Mouse (Mus musculus) layer of hippocampus, postnatal 10 days (tissue): ENCODE measurements around the gene Entpd5. TPM values are rescaled to one million over a fixed set of nuclear protein-coding genes. Genes with fewer than 3 reads are reported as not detected.
"Not testable (repeated sequence)": the region's sequence is repeated elsewhere in the genome, so short reads cannot be mapped to it uniquely, and the experiment has no call there.

Experiments
- DNase-seq, 2 experiments: peaks; one replicate each; pipeline ENCODE4 v3.0.0; 2021; ENCODE audit warnings: low spot score in 2 of 2
- total RNA-seq, 2 experiments: library from RNA; stranded (reverse); gene quantifications; 2 replicates each; pipeline ENCODE4 v1.2.3; 2021

Entpd5 gene
- total RNA-seq, 2 experiments from 2014 or later, result 22.0 to 25.1 TPM

DNA sequence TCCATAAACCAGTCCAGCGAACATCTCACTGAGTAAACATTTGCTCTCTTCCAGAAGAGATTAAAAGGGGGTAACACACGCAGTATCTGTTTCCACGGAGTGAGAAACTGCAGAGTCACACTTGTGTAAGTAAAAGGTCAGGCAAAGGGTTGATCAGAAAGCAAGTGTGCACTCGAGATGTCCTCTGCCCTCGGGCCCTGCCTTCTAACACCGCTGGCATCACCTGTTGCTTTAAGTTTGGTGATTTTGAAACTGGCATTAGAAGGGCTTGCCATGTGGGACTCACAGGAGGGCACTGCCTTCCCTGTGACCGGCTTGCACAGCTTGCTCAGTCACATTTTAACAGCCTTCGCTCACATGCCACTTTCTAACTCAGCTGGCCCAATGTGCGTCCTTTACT is 9.2 kb downstream of the Entpd5 start:
- DNase-seq, result no peak

- DNase-seq, result no peak
Observed at GRCm38 (mm10) chr12:84399135-84399534, 9.7 kb downstream of the Entpd5 start.

DNA sequence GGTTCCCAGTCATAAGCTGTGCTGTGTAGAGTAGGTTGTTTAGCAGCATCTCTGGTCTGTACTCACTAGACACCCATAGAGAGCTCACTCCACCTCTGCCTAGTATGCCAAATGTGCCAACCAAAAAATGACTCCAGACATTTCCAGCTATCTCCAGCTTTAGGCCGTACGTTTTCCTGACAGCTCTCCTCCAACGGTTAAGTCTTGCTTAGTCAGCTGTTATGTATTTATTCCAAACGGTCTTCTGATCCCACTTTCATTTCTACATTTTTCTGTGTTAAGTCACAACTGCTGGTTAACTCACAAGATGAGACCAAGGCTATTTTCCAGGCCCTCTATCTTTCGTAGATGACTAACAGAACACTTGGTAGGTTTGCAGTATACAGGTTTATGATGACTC is 10.2 kb downstream of the Entpd5 start:
- no peak for DNase-seq

DNA sequence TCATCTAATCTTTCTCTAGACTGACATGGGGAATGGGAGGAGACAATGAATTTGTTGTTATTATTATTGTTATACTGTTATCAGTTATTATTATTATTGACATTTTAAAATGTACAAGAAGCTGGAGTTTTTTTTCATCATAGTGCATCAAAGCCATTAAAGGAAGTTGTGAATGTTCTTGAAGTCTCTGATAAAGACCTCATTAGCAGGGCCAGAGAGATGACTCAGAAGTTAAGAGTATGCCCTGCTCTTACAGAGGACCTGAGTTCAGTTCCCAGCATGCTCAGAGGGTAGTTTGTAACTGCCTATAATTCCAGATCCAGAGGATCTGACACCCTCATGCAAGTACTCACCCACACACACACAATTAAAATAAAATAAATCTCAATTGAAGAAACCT is 11.1 kb downstream of the Entpd5 start:
- no peak for DNase-seq

DNA sequence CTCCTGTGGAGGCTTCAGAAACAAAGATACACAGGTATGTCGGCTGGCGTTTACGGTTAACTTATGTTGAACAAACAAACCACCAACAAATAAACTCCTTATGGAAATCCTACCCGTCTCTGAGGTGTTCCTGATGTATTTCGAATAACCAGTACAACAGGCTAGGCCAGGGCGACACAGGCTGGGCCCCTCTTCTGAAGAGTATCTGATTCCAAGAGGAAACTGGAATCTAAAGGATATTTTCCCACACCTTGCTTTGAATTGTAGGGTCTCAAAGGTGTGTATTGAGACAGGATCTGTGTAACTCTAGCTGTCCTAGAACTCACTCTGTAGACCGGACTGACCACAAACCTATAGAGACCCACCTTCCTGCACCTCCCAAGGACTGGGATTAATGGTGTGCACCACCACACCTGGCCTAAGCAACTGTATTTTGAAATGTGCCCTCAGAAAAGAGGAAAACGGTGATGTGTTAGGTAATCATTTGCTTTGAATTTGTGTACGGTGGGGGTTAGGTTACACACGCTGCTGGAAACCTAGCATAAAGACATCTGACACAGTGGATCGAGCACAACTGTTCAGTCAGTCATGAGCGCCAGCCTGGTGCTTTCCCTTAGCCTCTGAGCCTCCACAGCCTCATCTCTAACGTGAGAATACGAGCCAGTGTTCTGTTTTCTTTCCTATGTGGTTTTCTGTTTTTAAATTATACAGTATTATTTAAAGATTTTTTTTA is 11.7 kb downstream of the Entpd5 start:
- DNase-seq, result no peak

DNA sequence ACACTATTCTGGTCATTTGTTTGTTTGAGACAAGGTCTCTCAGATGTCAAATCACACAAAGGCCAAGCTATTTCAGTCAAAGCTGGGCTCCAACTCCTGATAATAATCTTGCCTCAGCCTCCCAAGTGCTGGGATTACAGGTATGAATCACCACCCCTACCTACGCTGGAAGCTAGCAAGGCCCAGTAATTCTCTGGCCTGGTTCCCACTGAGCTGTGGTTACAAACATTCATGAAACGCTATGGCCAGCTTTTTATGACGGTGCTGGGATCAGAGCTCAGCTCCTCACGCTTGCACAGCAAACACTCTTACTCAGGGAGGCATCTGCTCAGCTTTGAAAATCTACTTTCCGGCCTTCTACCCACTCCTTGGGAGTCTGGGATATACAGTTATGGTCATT is 15.0 kb downstream of the Entpd5 start:
- DNase-seq, result no peak

DNA sequence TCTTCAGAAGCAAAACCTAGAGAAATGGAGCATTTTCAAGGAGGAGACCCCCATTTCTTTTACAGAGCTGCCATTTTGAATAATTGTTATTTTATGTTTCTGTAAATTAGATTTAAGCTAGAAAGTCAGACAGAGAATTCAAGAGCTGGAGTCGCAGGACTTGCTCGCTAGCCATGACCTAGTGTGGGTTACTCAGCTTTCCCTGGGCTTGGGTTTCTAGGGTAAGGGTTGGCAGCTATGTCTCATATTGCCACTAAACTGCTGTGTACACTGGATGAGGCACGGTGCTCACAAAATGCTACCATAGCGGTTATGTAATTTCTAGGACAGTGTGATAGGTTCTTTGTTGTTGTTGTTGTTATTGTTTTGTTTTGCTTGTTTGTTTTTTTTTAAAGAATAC is 16.1 kb downstream of the Entpd5 start:
- DNase-seq, result no peak

DNA sequence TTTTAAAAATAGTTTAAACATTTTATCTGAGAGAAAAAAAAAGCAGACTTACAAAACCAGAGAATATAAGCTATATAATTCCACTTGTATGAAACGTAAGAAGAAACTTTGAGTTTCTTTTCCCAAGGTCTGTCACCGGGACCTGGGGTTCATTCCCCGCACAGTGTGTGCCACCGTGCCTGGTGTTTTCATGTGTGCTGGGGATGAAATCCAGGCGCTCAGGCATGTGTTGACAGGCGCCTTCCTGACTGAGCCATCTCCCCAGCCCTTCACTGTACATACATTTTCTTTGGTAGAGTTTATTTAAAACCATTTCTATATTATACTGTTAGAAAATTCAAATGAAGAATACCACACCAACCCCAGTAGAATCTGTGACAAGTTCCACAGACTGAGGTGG is 18.5 kb downstream of the Entpd5 start:
- no peak for DNase-seq

- no peak for DNase-seq
Observed at GRCm38 (mm10) chr12:84388774-84389400, 19.9 kb downstream of the Entpd5 start.

- DNase-seq, result no peak
Observed at GRCm38 (mm10) chr12:84388097-84388496, 20.7 kb downstream of the Entpd5 start.

GRCm38 (mm10) chr12:84385408-84385807 is 23.4 kb downstream of the Entpd5 start:
- DNase-seq, result no peak

- DNase-seq, result peak; percentile 23 to 28
Observed at GRCm38 (mm10) chr12:84384644-84385081, 24.2 kb downstream of the Entpd5 start.

DNA sequence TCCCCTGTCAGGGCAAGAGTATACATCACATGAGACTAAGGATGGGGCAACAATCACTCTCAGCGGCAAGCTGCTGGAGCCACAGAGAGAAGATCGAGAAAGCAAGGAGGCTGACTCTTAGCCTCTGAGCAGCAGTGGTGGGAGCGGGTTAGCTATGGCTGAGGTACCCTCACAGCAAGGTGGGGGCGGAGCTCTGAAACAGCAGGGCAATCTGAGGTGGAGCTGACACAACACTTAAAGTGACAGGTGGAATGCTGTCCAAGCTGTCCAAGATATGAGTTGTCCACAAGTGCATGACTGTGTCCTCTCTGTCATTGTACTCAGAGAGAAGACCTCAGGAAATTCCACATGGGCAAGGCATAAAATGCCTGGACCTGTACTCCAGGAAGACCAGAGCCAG is 26.5 kb downstream of the Entpd5 start:
- DNase-seq, result no peak

- no peak for DNase-seq
Observed at GRCm38 (mm10) chr12:84373831-84374481, 34.9 kb downstream of the Entpd5 start.

DNA sequence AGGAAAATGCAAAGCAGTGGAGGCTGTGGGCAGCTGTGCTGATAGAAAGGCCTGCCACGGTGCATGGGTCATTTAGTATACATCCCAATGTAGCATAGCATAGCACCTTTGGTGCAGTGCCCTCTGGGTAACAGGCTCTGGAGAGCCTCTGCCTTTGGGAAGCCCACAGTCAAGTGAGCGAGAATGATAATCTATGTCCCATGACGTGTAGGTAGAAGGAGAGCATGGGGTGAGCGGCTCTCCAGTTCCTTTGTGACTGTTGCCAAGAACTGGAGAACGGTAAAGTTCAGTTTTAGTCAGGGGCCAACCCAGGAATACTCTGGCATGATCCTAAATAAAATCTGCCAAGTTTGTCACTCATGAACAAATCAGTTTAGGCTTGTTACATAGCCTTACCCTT is 37.2 kb downstream of the Entpd5 start:
- no peak for DNase-seq

DNA sequence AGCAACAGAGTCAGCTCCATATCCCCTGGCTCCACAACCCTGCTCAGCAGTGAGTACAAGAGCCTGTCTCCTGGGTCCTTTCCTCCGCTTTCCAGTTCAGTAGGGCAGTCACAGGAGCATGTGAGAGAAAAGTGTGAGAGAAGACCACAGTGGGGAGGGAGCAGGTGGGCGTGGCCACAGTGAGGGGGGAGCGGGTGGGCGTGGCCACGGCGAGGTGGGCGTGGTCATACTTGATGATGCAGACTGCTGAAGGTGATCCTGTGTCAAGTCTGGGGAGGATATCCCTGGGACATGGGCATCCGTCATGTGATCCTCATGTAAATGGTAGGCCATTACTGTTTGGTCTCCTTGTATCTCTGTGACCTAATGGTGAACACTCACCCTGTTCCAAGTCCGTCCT is 41.9 kb downstream of the Entpd5 start:
- no peak for DNase-seq

DNA sequence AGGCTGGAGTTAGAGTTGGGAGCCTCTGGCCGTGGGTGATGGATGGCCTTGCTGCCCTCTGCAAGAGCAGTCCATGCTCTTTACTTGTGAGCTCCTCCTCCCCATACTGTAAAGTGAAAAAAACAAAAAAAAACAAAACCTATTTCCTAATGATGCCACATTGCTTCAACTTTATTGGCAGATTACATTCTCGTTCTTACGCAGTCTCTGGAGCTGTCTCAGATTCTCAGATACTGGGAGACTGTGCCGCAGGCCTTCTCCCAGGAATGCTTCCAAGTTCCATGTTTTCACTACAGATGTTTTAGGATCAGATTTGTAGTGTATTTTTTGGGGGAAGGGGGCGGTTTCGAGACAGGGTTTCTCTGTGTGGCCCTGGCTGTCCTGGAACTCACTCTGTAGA is 43.7 kb downstream of the Entpd5 start:
- no peak for DNase-seq

DNA sequence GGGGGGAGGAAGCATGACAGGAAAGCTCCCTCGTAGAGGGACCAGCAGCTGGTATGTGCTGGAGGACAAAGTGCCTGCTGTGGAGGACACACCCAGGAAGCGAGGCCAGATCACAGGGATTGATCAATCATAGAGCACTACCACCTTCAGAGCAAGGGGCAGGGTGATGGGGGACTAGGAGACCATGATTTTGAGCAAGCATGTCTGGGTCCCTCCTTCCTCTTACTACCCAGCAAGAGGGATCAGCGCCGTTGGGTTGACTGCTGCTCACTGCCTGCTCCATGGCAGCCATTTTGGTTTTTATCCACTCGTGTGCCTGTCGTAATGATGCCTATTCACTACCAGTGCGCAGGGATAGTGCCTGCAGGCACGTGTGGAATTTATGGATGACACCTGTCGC is 44.5 kb downstream of the Entpd5 start:
- no peak for DNase-seq

- DNase-seq, result no peak
Observed at GRCm38 (mm10) chr12:84362872-84363271, 46.0 kb downstream of the Entpd5 start.

GRCm38 (mm10) chr12:84361555-84362489 is 47.0 kb downstream of the Entpd5 start, which contains the start of the genes Coq6 and Fam161b:
Gene Coq6, plus strand, starts transcription at chr12:84361657.
Gene Fam161b, minus strand, starts transcription at chr12:84361833.
- DNase-seq, result peak; percentile 90 to 94

GRCm38 (mm10) chr12:84358699-84359098 is 50.1 kb downstream of the Entpd5 start:
- DNase-seq, result not testable (repeated sequence)
